Mouse (Mus musculus) cortical plate, adult 2 months (tissue): ENCODE results near the gene Sorbs2.

Source experiments
- CTCF ChIP-seq: fragments of 200-500 bp; IDR thresholded peaks from 2 replicates; pipeline ENCODE4 v1.5.1; 2011; ENCODE audit warnings: mild to moderate bottlenecking, control low read depth, low read length; ENCODE audit not compliant: insufficient read depth; ENCODE audit errors: extremely low read depth
- POLR2A ChIP-seq: fragments of 200-500 bp; IDR thresholded peaks from 2 replicates; pipeline ENCODE4 v1.6.1; 2011; ENCODE audit warnings: mild to moderate bottlenecking, low read length, control low read depth; ENCODE audit not compliant: insufficient read depth; ENCODE audit errors: extremely low read depth

- TF ChIP-seq CTCF (no peak), POLR2A (no peak)
Measured at GRCm38 (mm10) chr8:45610426-45611215, 103.0 kb downstream of the Sorbs2 start.
